Mouse (Mus musculus) myocyte (in vitro differentiated cells): Measurements from ENCODE around the gene Pabpn1.

Experiments used
- CEBPB ChIP-seq: IDR thresholded peaks from 2 replicates; pipeline ENCODE4 v1.6.1; 2011; ENCODE audit warnings: mild to moderate bottlenecking, moderate library complexity; ENCODE audit not compliant: poor library complexity, insufficient read depth, severe bottlenecking
- POLR2A ChIP-seq: IDR thresholded peaks from one replicate; pipeline ENCODE4 v1.6.1; 2011; ENCODE audit warnings: low read depth, mild to moderate bottlenecking, control low read depth, moderate library complexity; ENCODE audit not compliant: insufficient read length
- POLR2AphosphoS2 ChIP-seq: IDR thresholded peaks from one replicate; pipeline ENCODE4 v1.6.1; 2011; ENCODE audit warnings: low read depth, control low read depth; ENCODE audit not compliant: insufficient read length
- SRF ChIP-seq: IDR thresholded peaks from one replicate; pipeline ENCODE4 v1.6.1; 2011; ENCODE audit warnings: low read depth; ENCODE audit not compliant: control insufficient read depth, insufficient read length
- TCF12 ChIP-seq: IDR thresholded peaks from one replicate; pipeline ENCODE4 v1.6.1; 2011; ENCODE audit warnings: mild to moderate bottlenecking, control low read depth; ENCODE audit not compliant: poor library complexity, insufficient read depth, severe bottlenecking
- USF1 ChIP-seq: IDR thresholded peaks from one replicate; pipeline ENCODE4 v1.6.1; 2011; ENCODE audit warnings: low read depth, mild to moderate bottlenecking, control low read depth, moderate library complexity

DNA sequence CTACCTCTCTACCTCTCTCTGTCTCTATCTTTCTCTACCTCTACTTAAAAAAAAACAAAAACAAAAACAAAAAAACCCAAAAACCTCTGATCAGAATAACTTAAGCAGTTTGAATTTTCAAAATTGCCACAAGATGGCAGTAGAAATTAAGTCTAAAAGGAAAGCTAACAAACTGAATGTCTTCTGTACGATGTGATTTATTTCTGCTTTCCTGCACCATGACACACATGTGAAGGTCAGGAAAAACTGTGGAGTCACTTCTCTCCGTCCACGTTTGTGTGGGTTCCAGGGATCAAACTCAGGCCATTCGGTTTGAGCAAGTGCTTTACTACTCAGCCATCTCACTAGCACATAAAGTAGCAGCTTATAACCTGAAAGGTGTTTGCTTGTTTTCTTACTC, 48.8 kb upstream of the Pabpn1 start:
- TF ChIP-seq POLR2A (no peak), USF1 (no peak), SRF (no peak), TCF12 (no peak), CEBPB (no peak), POLR2AphosphoS2 (no peak)
